Mouse (Mus musculus) 3T3-L1 (cell line): ENCODE measurements around the gene Ccdc40.
"Not testable (repeated sequence)": the region's sequence is repeated elsewhere in the genome, so short reads cannot be mapped to it uniquely, and the experiment has no call there.

Experiments used
- DNase-seq: peaks from one replicate; pipeline ENCODE4 v3.0.0-alpha.2; 2015; ENCODE audit warnings: low read depth, low spot score

Gene Ccdc40

DNA sequence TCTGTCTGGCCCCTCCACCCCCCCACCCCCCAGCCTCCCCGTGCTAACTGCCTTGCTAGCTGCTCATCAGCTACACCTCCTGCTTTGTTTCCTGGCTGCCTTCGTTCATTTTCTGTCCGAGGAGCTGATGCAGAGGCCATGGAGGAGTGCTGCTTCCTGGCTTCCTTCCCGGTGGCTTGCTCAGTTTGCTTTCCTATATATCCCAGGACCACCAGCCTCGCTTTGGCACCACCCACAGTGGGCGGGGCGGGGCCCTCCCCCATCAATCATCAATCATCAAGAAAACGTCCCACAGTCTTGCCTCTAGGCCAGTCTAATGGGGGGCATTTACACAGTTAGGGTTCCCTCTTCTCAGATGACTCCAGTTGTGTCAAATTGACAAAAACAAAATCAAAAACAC lies 8.0 kb downstream of the Ccdc40 start:
- DNase-seq, result no peak

GRCm38 (mm10) chr11:119237007-119237406 lies 8.6 kb downstream of the Ccdc40 start:
- DNase-seq, result no peak

GRCm38 (mm10) chr11:119237568-119238304 lies 9.4 kb downstream of the Ccdc40 start:
- no peak for DNase-seq

DNA sequence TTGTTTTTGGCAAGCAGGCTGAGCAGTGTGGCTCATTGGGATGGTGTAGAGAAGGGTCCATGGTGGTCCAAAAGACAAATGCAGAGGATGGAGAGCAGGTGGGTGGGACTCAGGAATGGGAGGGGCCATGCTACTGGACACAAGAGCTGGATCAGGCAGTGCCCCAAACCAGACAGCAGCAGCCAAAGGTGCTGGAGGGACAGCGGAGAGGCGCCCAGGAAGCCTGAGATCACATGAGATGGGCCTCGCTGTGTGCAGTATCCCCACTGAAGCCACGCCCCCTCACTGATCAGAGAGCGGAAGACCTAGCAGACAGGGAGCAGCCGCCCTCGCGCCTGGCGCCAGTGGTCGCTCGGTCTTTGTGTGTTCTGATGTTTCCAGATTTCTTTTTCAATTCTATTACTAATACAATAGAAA lies 9.9 kb downstream of the Ccdc40 start:
- no peak for DNase-seq

GRCm38 (mm10) chr11:119239480-119239879 lies 11.1 kb downstream of the Ccdc40 start:
- no peak for DNase-seq

DNA sequence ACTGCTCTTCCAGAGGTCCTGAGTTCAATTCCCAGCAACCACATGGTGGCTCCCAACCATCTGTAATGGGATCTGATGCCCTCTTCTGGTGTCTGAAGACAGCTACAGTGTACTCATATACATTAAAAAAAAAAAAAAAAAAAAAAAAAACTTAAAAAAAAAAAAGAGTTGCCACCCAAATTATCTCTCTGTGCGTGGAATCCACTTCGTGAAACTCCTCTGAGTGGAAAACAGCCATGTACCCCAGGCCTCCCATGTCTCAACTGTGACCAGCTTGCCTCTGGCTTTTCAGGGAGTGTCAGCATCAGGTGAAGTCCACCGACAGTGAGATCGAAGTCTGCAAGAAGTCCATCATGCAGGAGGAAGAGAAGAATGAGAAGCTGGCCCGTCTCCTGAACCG lies 17.2 kb downstream of the Ccdc40 start:
- not testable (repeated sequence) for DNase-seq

- peak; percentile 91 for DNase-seq
These were observed 20.6 kb downstream of the Ccdc40 start for GRCm38 (mm10) chr11:119249011-119249410.

DNA sequence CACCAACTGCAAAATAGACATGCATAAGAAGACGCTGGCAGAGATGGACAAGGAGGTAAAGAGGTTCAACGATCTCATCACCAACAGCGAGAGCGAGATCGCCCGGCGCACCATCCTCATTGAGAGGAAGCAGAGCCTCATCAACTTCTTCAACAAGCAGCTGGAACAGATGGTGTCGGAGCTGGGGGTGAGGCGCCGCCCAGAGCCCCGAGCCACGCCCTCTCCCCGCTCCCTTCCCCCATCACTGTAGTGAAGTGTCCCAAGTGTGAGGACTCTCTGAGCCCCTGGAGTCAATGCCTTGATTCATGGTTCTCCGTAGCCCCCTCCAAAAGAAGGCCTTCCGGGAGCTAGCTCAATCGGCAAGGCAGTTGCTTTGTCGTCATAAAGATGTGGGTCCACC lies 22.6 kb downstream of the Ccdc40 start:
- DNase-seq, result no peak

DNA sequence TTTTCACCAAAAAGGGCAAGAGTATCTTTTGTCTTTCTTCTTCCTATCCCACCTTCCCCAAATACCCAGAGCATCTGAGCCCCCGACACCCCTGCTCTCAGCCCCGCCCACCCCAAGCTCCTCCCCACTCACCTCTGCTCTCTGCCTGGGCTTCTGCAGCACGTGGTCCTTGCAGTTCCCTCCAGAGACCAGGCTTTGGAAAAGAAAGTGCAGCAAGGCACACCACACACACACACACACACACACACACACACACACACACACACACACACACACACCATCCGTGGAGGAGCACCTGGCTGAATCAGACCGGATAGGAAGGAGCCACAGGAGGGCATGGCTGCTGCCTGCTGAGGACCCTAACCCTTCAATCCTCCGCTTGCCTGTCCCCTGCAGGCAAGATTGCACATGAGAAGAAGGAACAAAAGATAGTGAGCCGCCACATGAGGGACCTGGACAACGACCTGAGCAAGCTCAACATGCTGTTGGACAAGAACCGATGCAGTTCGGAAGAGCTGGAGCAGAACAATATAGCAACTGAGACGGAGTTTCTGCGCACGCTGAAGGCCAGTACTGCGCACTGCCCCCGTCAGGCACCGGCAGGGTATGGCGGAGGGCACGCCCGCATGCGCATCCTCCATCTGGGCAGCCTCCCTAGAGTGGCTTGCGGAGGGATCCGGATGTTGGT lies 24.6 kb downstream of the Ccdc40 start:
- DNase-seq, result no peak

DNA sequence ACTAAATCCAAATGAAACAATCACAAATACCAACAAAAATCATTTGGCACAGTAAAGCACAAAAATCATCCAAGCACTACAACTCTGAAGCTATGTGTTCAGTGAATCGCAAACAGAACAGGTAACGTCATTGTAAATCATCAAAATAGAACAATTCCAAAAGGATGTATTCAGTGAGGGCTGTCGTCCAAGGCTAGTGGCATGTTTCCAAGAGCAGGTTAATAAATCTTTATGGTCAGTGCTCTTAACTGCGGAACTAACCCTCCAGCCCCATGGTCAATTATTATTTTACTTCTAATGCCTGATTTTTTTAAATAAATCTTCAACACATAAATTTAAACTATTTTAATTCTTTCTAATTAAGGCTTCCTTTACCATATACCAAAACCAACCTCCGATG lies 28.2 kb downstream of the Ccdc40 start:
- DNase-seq, result not testable (repeated sequence)

GRCm38 (mm10) chr11:119258216-119258571 lies 29.8 kb downstream of the Ccdc40 start:
- no peak for DNase-seq

GRCm38 (mm10) chr11:119258572-119259322 lies 30.4 kb downstream of the Ccdc40 start:
- DNase-seq, result no peak

GRCm38 (mm10) chr11:119259977-119260376 lies 31.6 kb downstream of the Ccdc40 start:
- DNase-seq, result no peak

DNA sequence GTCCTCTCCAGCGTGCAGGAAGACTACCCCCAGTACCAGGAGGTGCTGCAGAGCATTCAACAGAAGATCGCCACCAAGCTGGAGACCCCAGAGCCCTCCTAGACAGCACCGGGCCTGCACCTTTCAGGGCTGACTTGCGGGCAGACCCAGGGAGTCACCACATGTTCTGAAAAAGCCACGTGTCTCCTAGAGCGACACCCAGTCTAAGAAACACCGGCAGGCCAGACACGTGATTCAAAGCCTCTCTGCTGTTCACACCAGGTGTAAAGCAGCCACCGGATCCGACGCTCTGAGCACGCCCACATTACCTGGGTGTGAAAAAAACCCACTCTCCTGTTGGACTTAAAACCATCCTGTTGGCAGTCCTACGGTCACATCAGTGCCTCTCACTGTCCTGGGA lies 36.0 kb downstream of the Ccdc40 start:
- no peak for DNase-seq

DNA sequence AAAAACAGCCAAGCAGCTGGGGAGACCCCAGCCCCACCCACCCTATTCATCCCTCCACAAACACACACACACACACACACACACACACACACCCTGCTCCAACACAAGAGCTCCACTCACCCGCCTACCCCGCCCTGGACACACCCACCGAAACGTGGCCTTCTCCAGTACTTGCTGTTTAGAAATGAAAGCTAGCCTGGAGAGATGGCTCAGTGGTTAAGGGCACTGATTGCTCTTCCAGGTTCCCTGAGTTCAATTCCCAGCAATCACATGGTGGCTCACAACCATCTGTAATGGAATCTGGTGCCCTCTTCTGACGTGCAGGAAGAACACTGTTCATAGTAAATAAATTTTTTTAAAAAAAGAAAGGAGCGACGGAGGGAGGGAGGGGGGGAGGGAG lies 37.4 kb downstream of the Ccdc40 start:
- no peak for DNase-seq

DNA sequence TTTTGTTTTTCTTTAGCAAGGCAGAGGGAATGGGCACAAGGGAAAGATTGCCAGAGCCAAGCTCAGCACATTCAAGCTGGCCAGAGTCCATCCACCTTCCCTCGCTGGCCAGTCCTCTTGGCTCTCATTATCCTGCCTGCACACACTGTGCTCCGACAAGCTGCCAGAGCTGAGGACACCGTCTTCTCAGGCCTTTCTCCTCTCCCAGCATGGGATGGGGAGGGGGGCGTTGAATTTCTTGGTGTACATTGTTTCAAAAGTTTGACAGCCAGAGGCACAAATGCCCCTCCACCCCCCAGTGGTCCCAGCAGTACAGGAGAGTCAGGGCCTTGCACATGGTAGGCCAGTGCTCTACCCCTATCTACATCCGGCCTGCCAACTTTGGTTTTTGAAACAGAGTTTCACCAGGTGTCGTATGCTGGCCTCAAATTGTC lies 38.9 kb downstream of the Ccdc40 start:
- DNase-seq, result no peak

GRCm38 (mm10) chr11:119267768-119268556 lies 39.6 kb downstream of the Ccdc40 start, which contains the start of gene Gaa:
Gaa (plus strand) TSS chr11:119267887.
- peak; percentile 96 for DNase-seq

DNA sequence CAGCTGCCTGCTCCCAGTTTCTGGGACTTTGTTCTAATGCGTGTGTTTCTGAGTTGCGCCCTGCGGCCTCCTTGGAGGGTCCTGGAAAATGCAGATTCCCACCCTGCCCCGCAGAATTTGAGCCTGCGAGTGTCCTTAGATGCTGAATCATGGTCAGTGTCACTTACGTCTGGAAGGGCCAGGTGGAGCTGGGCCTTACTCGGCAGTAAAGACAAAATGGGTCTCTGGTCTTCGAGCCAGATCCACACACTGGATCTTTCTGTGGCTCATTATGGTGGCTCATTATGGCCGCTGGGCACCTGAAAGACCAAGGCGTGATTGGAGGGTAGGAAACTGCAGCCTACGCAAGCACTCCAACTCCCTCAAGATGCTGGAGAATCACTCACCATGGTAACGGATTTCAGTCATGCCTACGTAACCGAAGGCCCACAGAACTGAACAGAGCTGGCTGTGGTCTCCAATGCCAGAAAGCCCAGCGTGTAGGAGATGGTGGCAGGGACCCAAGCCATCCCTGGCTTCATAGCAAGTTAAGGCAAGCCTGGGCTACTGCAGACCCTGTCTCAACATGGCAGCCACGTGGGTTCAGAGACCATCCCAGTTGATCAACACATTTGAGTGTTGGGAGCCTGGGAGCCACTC lies 40.3 kb downstream of the Ccdc40 start:
- no peak for DNase-seq

DNA sequence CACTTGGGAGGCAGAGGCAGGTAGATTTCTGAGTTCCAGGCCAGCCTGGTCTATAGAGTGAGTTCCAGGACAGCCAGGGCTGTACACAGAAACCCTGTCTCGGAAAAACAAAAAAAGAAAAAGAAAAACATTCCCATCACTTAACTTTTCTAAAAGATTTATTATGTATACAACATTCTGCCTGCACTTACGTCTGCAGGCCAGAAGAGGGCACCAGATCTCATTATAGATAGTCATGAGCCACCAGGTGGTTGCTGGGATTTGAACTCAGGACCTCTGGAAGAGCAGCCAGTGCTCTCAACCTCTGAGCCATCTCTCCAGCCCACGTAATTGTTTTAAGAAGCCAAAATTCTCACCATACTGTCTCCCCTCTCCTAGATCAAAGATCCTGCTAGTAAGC lies 44.1 kb downstream of the Ccdc40 start:
- DNase-seq, result not testable (repeated sequence)

DNA sequence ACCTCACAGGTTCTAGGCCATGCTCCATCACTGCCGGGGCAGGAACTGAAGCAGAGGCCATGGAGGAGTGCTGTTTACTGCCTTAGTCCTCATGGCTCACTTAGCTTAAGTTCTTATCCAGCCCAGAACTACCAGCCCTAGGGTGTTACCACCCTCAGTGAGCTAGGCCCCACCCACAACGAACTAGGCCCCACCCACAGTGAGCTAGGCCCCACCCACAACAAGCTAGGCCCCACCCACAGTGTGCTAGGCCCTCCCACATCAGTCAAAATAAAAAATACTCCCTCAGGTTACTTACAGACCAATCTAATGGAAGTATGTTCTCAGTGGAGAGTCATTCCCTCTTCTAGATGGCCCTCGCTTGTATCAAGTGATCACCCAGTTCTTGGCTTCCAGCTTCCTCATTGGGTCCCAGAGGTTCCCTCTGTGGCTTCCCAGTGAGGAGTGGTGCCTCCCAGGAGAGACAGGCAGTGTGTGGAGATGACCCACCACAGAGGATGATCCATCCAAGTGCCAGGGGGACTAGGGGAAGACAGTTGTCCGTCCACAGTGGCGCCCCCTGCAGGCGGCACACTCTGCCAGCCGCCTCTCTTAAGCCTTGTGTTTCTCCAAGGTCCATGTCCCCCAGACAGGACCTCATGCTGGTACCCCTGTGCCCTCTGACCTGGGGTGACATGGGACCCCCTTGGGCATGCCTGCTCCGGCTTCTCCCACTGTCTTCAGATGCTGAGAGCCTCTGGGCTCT lies 45.0 kb downstream of the Ccdc40 start:
- DNase-seq, result peak; percentile 27
